Mouse (Mus musculus): Measurements from ENCODE around the gene Mmgt2.

Gene Mmgt2

DNA sequence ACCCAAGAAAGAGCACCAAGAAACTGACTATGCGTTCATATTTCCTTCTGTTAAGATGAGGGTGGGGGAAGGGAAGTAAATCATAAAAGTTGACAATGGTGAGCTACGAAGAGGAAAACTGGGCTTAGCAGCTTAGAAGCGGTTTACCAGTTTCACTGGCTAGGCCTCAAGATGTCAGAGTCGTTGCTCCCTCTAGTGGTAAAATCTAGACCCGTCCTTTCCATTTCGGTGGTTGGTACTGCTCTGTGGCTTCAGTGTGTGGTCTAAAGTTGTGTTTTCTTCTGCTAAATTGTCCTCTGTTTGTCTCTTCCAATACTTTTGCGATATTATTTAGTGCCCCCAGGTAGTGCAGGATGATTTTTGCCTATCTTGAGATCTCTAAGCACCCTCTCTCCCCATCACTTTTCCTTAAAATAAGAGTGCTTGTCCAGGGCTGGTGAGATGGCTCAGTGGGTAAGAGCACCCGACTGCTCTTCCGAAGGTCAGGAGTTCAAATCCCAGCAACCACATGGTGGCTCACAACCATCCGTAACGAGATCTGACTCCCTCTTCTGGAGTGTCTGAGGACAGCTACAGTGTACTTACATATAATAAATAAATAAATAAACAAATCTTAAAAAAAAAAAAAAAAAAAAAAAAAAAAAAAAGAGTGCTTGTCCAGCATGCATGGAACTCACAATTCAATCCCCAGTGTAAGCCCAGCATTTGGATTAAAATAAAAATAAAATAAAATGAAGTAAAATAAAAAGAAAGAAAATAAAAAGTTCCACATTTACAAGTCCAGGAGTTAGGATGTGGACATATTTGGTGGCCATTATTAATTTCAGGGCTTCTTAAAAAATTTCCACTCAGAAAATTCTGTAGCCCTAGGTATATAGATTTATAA lies 45.1 kb downstream of the Mmgt2 start:
- 0 out of 2 replicates have a peak, but pooled peaks have one; percentile 56 for ATAC-seq (ENCODE audit: insufficient number of reproducible peaks, low FRiP score, low TSS enrichment)

DNA sequence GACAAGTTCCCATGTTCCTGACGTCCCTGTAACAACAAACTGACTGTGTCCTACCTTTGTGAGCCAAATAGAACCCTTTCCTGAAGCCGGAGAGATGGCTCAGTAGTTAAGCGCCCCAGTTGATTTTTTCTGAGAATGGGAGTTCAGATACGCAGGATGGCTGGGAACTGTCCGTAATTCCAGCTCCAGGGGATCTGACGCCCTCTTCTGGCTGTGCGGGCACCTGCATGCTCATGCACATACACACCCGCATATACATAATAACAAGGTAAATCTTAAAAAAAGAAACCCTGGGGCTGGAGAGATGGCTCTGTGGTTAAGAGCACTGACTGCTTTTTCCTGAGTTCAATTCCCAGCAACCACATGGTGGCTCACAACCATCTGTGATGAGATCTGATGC lies 46.7 kb downstream of the Mmgt2 start:
- ATAC-seq (ENCODE audit: insufficient number of reproducible peaks, low FRiP score, low TSS enrichment), result no peak

DNA sequence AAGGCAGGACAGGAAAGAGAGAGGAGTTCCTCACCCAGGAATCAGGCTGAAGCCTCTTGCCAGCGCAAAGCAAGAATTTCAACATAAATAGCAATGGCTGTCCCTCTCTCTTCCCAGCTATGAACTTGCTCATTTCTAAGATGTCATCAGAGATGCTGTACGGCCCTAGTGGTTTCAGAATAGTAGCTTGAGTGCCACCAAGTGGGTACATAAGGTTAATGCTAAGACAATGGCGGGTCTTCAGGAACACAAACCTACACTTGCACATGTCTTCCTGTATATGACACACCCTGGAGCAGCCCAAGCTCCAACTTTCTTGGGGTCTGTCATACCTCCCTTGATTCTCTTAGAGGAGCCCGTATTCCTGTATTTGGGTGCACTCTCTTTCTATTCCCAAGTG lies 51.3 kb downstream of the Mmgt2 start:
- no peak for ATAC-seq (ENCODE audit: insufficient number of reproducible peaks, low FRiP score, low TSS enrichment)

DNA sequence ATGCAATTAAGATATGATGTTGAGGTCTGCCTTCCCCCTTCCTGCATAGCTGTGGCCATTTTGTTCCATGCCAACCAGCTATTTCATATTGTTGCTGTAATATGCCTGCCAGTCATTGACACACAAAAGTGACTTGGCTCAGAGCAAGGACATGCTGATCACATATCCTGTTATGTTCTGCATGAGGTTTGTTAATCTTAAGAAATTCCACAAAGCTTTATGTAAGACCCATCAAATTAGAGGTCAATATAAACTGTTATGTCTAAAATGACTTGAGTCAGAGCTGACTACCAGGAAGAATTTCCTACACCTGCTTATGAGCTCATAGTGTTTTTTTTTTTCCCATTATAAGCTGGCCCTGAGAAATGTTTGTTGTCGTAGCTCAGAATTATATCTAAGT lies 52.8 kb downstream of the Mmgt2 start:
- ATAC-seq (ENCODE audit: insufficient number of reproducible peaks, low FRiP score, low TSS enrichment), result no peak

DNA sequence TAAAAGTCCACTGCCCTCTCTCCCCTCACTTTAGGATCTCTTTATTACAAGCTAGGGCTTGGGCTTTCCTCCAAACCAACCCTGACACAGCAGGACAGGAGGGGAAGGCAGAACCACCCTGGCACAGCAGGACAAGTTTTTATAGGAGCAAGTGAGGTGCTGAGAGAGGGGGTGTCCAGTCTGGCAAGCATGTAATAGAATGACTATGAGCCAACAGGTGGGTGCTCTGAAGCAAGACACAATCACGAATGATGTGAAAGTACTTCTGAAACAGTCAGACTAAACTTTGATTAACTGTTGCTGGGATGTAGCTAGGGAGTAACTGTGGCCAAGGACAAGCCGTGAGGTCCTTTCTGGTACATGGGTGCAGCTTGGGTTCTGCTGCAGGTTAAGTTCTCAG lies 57.7 kb downstream of the Mmgt2 start:
- ATAC-seq (ENCODE audit: insufficient number of reproducible peaks, low FRiP score, low TSS enrichment), result no peak

DNA sequence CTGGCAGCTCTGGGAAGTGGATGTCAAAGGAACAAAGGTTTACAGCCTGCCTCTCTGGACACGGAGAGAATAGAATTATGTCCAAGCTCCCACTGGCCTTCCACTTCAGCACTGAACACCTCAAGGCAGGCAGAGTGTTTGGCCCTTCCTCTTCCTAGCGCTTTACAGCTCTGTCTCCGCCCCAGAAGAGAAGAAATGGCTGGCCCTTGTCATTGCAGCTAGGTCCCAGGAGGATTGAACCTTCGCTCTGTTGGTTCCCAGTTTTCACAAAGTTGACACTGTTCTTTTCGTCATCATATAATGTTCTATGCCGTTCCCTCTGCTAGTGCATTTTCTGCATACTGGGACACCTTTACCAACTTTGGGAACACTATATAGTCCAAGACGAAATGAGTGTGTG lies 59.8 kb downstream of the Mmgt2 start:
- ATAC-seq (ENCODE audit: insufficient number of reproducible peaks, low FRiP score, low TSS enrichment), result no peak

DNA sequence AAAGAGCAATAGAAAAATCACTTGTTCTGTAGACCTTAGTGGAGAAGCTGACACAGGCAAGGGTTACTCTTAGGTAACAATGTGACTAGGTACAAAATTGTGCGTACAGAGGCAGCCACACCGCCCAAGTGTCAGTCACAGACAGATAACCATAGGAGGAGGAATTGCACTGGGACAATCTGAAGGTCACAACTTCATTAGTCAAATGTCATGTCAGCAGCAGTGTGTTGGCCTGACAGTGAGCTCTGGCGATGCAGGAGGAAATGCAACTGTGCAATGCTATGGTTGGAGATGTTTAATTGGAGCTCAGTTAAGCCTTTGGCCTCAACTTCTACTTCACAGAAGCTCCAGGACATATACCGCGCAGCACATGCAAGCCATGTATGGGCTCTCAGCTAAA lies 62.2 kb downstream of the Mmgt2 start:
- no peak for ATAC-seq (ENCODE audit: insufficient number of reproducible peaks, low FRiP score, low TSS enrichment)

Measured in cerebellum, adult (tissue).